Mouse (Mus musculus) liver (tissue): Measurements from ENCODE around the gene Phxr2.

Experiments
- DNase-seq: peaks from one replicate; pipeline ENCODE4 v3.0.0-alpha.2; 2020; ENCODE audit warnings: mixed read lengths

Phxr2 gene

DNA sequence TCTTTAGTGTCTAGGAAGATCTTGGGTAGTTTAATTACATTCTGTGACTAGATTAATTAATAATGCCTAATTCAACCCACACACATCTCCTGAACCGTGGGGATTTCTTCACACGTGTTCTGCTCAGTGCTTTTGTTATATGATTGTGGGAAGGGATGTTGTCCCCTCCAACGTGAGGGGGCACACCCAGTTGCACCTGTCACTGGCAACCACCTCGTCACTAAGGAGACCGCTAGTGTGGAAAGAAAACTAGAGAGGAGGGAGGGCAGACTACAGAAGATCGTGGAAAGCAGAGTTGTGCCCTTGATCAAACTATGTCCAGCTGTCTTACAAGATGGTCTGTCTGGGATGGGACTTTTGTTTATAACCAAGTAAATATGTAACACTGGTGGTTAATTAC is 40.1 kb downstream of the Phxr2 start:
- no peak for DNase-seq

GRCm38 (mm10) chr10:99085240-99085587 is 40.9 kb downstream of the Phxr2 start:
- no peak for DNase-seq

- DNase-seq, result peak; percentile 85
These were observed 41.5 kb downstream of the Phxr2 start for GRCm38 (mm10) chr10:99084397-99085239.

GRCm38 (mm10) chr10:99083431-99084003 is 42.6 kb downstream of the Phxr2 start:
- DNase-seq, result no peak

GRCm38 (mm10) chr10:99081569-99081990 is 44.5 kb downstream of the Phxr2 start:
- no peak for DNase-seq

GRCm38 (mm10) chr10:99078621-99079020 is 47.5 kb downstream of the Phxr2 start:
- no peak for DNase-seq

GRCm38 (mm10) chr10:99076113-99076895 is 49.8 kb downstream of the Phxr2 start:
- DNase-seq, result no peak
